ENCODE assay signal across 30 mouse cellular contexts in the genomic region with DNA sequence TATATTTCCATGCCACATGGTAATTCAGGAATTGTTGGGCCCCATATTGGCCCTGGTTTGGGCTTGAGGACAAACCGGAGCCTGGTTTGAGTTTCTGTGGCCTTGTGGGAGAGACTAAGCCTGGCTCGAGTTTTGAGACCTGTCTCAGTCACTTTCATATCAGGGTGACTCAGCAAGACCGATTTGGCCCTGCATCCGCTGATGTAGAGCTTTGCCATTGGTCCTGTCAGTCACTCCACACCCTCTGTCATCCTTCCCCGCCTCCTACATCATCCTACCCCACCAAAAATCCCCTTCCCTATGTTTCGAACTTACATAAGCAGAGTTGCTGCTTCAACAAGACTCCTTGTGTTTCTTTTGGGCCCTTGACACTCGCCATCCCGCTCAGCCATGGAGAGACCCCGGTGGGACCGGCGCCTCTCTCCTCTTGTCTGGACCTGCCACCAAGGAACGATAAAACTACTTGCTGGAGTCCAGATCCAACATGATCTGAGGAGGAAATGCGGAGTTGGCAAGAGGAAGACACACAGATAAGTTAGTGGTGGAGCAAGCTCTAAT. TPM values are rescaled to one million over a fixed set of nuclear protein-coding genes. Genes with fewer than 3 reads are reported as not detected.
DNase-seq lines count a peak whose midpoint lies in the region; ATAC-seq lines count a peak whose summit lies in the region.
"Had no signal": no experiment of that assay in that cellular context is flagged by ENCODE, and none has a peak within 500 bp of the region (broad histone marks: within the 10 kb centered on the region; RNA-seq: fewer than 3 reads in every experiment).

No protein-coding gene starts in this region.

- no peaks in the 10 kb centered on the region for H3K27me3 ChIP-seq in hindbrain, embryonic 12.5 days
- H3K27me3 ChIP-seq: forebrain, embryonic 13.5 days; hindbrain, embryonic 13.5 days had no signal

- no peaks in the 10 kb centered on the region for H3K9me3 ChIP-seq in hindbrain, embryonic 12.5 days (replicated peaks)
- H3K9me3 ChIP-seq: forebrain, embryonic 10.5 days; forebrain, embryonic 13.5 days; hindbrain, embryonic 13.5 days had no signal

- H3K4me2 ChIP-seq in hindbrain, embryonic 12.5 days (replicated peaks): no peak overlapping the region
- H3K4me2 ChIP-seq: forebrain, embryonic 13.5 days; heart, embryonic 11.5 days; hindbrain, embryonic 13.5 days had no signal

- H3K4me1 ChIP-seq in hindbrain, embryonic 12.5 days: no peaks in the 10 kb centered on the region
- H3K4me1 ChIP-seq: forebrain, embryonic 10.5 days; forebrain, embryonic 13.5 days; hindbrain, embryonic 13.5 days had no signal

- peak; percentile 60 for DNase-seq in 3T3-L1 (ENCODE audit: low read depth, low spot score)
- DNase-seq in ES-CJ7 (ENCODE audit: low read depth, low spot score): peak; percentile 30
- DNase-seq in NIH3T3 (ENCODE audit: low read depth): peak; percentile 16
- peak; percentile 47 for DNase-seq in ZHBTc4 (ENCODE audit: low read depth, low spot score)
- DNase-seq in retina, embryonic 14.5 days (ENCODE audit: low spot score): no peak
- no peak for DNase-seq in kidney, adult 18-20 months
- DNase-seq: adrenal gland, adult 2 months; adrenal gland, postnatal 14 days; cerebellum, adult 11 months; cerebellum, adult 8-10 months; cerebellum, postnatal 10 days; cerebellum, postnatal 36 days; embryo, embryonic 11 days; gastrocnemius, adult 2 months; gastrocnemius, postnatal 14 days; heart, adult 11 months; kidney, adult 2 months had no signal

- ATAC-seq in hindbrain, embryonic 12.5 days (ENCODE audit: low FRiP score): no peak
- ATAC-seq: CD4-positive, CD25-positive, alpha-beta regulatory T cell, adult 4 months; forebrain, embryonic 13.5 days; forebrain, embryonic 16.5 days; hindbrain, embryonic 16.5 days; inflammation-experienced regulatory T-cells, adult 6 months; intestine, embryonic 16.5 days had no signal

- no peaks in the 10 kb centered on the region for H3K36me3 ChIP-seq in hindbrain, embryonic 12.5 days
- H3K36me3 ChIP-seq: forebrain, embryonic 10.5 days; hindbrain, embryonic 13.5 days had no signal

- H3K4me3 ChIP-seq in hindbrain, embryonic 12.5 days: no peak overlapping the region
- H3K4me3 ChIP-seq: forebrain, embryonic 10.5 days; forebrain, embryonic 13.5 days; gastrocnemius, adult 2 months; hindbrain, embryonic 13.5 days had no signal

- H3K9ac ChIP-seq in hindbrain, embryonic 12.5 days: no peak overlapping the region
- H3K9ac ChIP-seq: forebrain, embryonic 13.5 days; hindbrain, embryonic 13.5 days had no signal

- H3K27ac ChIP-seq in hindbrain, embryonic 12.5 days: no peak overlapping the region
- H3K27ac ChIP-seq: forebrain, embryonic 10.5 days; forebrain, embryonic 13.5 days; gastrocnemius, adult 2 months; hindbrain, embryonic 13.5 days had no signal

- 90% methylated on average over 13 of the region's 13 CpGs for WGBS in hindbrain, embryonic 12.5 days

RNA-seq across cellular contexts. Expression of gene Hc, which starts 5.4 kb away (rescaled TPM):
- polyA plus RNA-seq in hindbrain, embryonic 12.5 days (2016; fragmentation: Nextera tagmentation; extraction: Ambion mirVana): 0.14 TPM in 1 of 2 replicates, not detected in the other
- polyA plus RNA-seq: embryonic facial prominence, embryonic 14.5 days; heart, embryonic 14.5 days had no signal

RNA-seq across cellular contexts. Expression of gene AI182371, which starts 34.7 kb away (rescaled TPM):
- polyA plus RNA-seq in hindbrain, embryonic 12.5 days (2016; fragmentation: Nextera tagmentation; extraction: Ambion mirVana): 0.31 and 0.36 TPM in 2 replicates
- polyA plus RNA-seq: adrenal gland, adult 2 months; C2C12; hindbrain, embryonic 13.5 days had no signal

RNA-seq across cellular contexts. Expression of gene Cntrl, which starts 42.7 kb away (rescaled TPM):
- 21.3 and 22.7 TPM in 2 replicates for polyA plus RNA-seq in hindbrain, embryonic 12.5 days (2016; fragmentation: Nextera tagmentation; extraction: Ambion mirVana)

Comparison
In these comparisons a context has a peak if more than half of its experiments do, and no peak if none do; other contexts are left out.
1. DNase-seq: peak in 3T3-L1 (single experiment), ES-CJ7 (single experiment), NIH3T3 (single experiment) and ZHBTc4 (single experiment); none in retina, embryonic 14.5 days (single experiment) and kidney, adult 18-20 months (single experiment).